Mouse (Mus musculus) cerebellum, adult 2 months (tissue): ENCODE data around the gene Crlf1.

Experiments
- CTCF ChIP-seq: fragments of 200-500 bp; IDR thresholded peaks from 2 replicates; pipeline ENCODE4 v1.5.1; 2011; ENCODE audit warnings: low read depth, mild to moderate bottlenecking, control low read depth, low read length, moderate library complexity, borderline replicate concordance; ENCODE audit not compliant: insufficient read depth
- POLR2A ChIP-seq: fragments of 200-500 bp; IDR thresholded peaks from 2 replicates; pipeline ENCODE4 v1.6.1; 2011; ENCODE audit warnings: low read length, control low read depth, borderline replicate concordance; ENCODE audit not compliant: insufficient read depth

DNA sequence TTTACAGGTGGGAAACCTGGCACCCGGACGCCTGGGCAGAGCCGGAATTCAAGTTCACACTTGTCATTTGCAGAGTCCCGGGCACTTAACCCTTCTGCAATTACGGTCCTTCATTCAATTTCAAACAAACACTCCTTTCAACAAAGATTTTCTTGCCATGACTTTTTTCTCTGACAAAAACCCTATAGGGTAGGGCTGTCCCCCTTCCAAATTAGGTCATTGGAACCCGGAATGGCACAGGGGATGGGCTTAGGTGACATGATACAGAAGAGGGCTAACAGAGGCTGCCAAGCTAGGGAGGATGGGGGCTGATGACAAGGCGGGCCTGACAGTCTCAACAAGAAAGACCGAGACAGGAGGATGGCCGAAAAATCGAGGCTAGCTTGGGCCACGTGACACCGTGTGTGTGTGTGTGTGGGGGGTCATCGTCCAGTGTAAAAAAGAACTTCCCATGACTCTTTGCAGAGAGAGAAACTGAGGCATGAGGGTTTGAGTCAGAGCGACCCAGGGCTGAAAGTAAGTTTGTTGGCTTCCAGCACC lies 4.0 kb upstream of the Crlf1 start:
- TF ChIP-seq CTCF (no peak), POLR2A (no peak)
